Mouse (Mus musculus) splenic B cell, adult 2 months (primary cell): ENCODE measurements around the gene Nlrp6.

Experiments
- DNase-seq: peaks from one replicate; pipeline ENCODE4 v3.0.0-alpha.2; 2011; ENCODE audit warnings: low read depth, low spot score
- H3K27me3 ChIP-seq: 2 replicates; pipeline ENCODE4 v1.6.1; 2012; ENCODE audit warnings: mild to moderate bottlenecking, low read length, moderate library complexity, mixed read lengths; ENCODE audit not compliant: control insufficient read depth, poor library complexity, insufficient read depth, severe bottlenecking
- H3K36me3 ChIP-seq: 2 replicates; pipeline ENCODE4 v1.6.1; 2012; ENCODE audit warnings: mild to moderate bottlenecking, low read length, moderate library complexity, mixed read lengths; ENCODE audit not compliant: control insufficient read depth, poor library complexity, insufficient read depth, severe bottlenecking

Gene Nlrp6

DNA sequence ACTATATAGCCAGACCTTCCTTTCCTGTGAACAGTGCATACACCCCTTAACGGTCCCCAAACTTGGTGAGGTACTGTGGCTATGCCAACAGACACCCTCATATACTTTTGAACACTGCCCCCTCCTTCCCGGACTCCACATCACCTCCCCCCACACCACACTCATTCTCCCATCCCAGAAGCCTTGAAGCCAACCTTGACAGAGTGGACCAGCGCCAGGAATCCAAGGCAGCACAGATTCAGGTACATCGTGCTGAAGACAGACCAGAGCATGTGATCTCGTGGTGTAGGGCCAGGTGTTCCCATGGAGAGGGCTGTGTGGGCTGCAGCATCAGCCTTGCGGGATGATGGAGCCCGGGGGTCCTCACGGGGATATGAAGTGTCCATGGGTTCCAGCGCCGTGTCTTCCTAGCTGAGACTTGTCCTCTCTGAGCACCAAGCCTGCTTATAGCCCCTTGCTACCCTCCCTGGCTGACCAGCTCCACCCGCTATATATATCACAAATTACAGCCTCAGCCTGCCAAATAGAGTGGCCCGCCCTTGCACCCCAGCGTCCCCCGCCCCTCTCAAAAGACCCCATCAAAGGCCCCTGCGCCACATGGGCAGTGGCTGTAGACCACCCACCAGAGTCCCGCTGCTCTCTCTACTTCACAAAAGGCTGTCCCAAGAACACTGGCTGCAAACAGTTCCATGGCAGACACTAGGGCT, 29.3 kb downstream of the Nlrp6 start, which contains the start of gene Ifitm5:
Ifitm5 (minus strand) TSS at position 468 of the 707 bp plus-strand sequence.
- Histone ChIP-seq H3K27me3 (no peaks in the 10 kb centered on the region), H3K36me3 (no peaks in the 10 kb centered on the region; the same call in 1 of the 2 replicates)
- no peak for DNase-seq

DNA sequence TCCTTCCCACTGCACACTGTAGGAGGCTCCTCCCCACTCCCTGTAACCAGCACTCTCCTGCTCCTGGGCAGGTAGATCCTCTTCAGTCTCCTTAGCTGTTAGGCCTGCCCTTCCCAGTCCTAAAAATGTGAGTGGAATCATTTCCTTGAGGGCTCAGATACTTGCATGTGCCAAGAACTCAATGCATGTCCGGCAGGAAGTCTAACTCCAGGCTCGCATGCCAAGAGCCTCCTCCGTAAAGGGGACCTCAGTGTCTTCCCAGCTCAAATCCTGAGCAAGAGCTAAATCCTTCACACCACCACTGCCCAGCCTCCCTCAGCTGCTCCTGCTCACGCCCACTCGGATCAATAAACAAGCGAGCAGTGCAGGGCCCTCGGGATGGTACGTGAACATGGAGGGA, 30.3 kb downstream of the Nlrp6 start:
- no peak for DNase-seq
- H3K36me3 ChIP-seq, result no peaks in the 10 kb centered on the region; the same call in 1 of the 2 replicates
- H3K27me3 ChIP-seq, result no peaks in the 10 kb centered on the region

DNA sequence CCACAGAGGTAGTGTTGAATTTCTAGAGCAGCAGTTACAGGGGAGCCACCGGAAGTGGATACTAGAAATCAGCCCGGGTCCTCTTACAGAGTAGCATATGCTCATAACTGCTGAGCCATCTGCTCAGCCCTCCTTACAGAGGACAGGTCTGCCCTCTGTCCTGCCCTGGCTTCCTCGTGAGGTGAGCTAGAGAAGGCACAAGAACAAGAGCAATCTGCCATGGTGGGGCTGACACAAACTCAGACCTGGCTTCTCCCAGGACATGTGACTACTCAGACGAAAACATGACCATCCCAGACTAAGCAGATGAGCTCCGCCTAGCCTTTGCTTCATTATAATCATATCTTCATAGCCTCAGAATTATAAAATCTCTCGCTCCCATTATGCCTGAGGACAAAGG, 31.1 kb downstream of the Nlrp6 start:
- no peak for DNase-seq
- Histone ChIP-seq H3K36me3 (no peaks in the 10 kb centered on the region; the same call in 1 of the 2 replicates), H3K27me3 (no peaks in the 10 kb centered on the region)

- no peak for DNase-seq
- H3K36me3 ChIP-seq, result no peaks in the 10 kb centered on the region; the same call in 1 of the 2 replicates
- H3K27me3 ChIP-seq, result no peaks in the 10 kb centered on the region
These were observed 31.7 kb downstream of the Nlrp6 start for GRCm38 (mm10) chr7:140952441-140952840.

GRCm38 (mm10) chr7:140953133-140953532, 32.4 kb downstream of the Nlrp6 start:
- Histone ChIP-seq H3K36me3 (no peaks in the 10 kb centered on the region; the same call in 1 of the 2 replicates), H3K27me3 (no peaks in the 10 kb centered on the region)
- DNase-seq, result no peak

GRCm38 (mm10) chr7:140953800-140954732, 33.4 kb downstream of the Nlrp6 start:
- H3K36me3 ChIP-seq, result no peaks in the 10 kb centered on the region
- H3K27me3 ChIP-seq, result no peaks in the 10 kb centered on the region
- peak; percentile 65 for DNase-seq

DNA sequence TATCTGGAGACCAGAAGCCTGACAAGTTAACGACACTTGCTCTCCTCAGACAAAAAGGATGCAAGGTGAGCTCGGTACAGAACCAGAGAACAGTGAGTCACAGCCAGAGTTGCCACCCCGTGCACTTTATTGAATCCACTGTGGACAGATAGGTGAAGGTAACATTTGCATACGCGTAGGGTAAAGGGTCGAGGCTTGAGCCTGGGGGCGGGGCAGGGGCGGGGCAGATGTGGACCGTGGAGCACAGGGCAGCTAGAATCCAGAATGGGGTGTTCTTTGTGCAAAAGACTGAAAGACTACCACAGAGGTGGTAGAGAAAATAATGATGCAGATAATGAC, 34.0 kb downstream of the Nlrp6 start:
- no peaks in the 10 kb centered on the region for H3K36me3 ChIP-seq
- DNase-seq, result peak; percentile 32
- H3K27me3 ChIP-seq, result no peaks in the 10 kb centered on the region

GRCm38 (mm10) chr7:140955342-140955741, 34.6 kb downstream of the Nlrp6 start:
- no peaks in the 10 kb centered on the region for H3K27me3 ChIP-seq
- H3K36me3 ChIP-seq, result no peaks in the 10 kb centered on the region
- DNase-seq, result no peak

GRCm38 (mm10) chr7:140955758-140956555, 35.3 kb downstream of the Nlrp6 start, which contains the start of the genes Gm45717 and Ifitm2:
Gm45717 (minus strand) TSS chr7:140955937.
Ifitm2 (minus strand) TSS chr7:140955987.
- DNase-seq, result no peak
- no peaks in the 10 kb centered on the region for H3K36me3 ChIP-seq
- H3K27me3 ChIP-seq, result no peaks in the 10 kb centered on the region

DNA sequence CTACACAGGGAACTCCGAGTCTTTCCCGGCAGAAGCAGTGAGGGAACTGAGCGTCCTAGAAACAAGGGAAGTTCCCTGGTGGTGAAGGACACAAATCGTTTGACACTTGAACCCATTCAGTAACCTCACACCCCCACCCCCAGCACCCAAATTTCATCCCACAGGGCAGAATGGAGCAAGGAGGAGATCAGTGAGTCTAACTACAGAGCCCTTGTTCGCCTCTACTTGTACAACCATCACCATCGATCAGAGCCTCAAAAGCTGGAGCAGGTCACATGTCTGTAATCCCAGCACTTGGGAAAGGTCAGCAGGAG, 35.8 kb downstream of the Nlrp6 start:
- DNase-seq, result no peak
- Histone ChIP-seq H3K36me3 (no peaks in the 10 kb centered on the region), H3K27me3 (no peaks in the 10 kb centered on the region)

- no peaks in the 10 kb centered on the region for H3K27me3 ChIP-seq
- no peaks in the 10 kb centered on the region for H3K36me3 ChIP-seq
- peak; percentile 64 for DNase-seq
These were observed 38.6 kb downstream of the Nlrp6 start for GRCm38 (mm10) chr7:140959181-140959901.

- Histone ChIP-seq H3K27me3 (no peaks in the 10 kb centered on the region), H3K36me3 (no peaks in the 10 kb centered on the region)
- DNase-seq, result no peak
These were observed 39.3 kb downstream of the Nlrp6 start for GRCm38 (mm10) chr7:140960026-140960425.

GRCm38 (mm10) chr7:140961416-140961815, 40.7 kb downstream of the Nlrp6 start:
- Histone ChIP-seq H3K36me3 (no peaks in the 10 kb centered on the region), H3K27me3 (no peaks in the 10 kb centered on the region)
- no peak for DNase-seq

DNA sequence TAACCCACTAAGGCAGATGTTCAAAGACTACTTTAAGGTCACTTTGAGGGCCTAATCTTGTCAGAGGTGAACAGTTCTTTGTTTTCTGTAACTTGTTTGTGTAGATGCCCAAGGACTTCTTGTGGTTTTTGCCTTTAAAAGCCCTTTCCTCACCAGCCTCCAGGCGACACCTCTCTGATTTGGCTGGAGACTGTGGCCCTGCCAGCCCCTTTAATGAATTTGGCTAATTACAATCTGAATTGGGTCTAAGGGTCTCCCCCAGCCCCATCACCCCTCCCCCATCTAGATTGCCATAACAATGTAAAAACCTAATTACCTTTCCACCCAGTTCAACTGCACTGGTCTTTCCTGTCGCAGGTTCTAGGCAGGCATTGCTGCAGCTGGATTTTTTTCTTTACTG, 42.0 kb downstream of the Nlrp6 start:
- no peaks in the 10 kb centered on the region for H3K36me3 ChIP-seq
- no peak for DNase-seq
- H3K27me3 ChIP-seq, result no peaks in the 10 kb centered on the region
